Mouse (Mus musculus) left cerebral cortex, adult 2 months (tissue): ENCODE data around the gene Arpc5. TPM values are rescaled to one million over a fixed set of nuclear protein-coding genes. Genes with fewer than 3 reads are reported as not detected.

Experiments used
- DNase-seq, 2 experiments: peaks; one replicate each; pipeline ENCODE4 v3.0.0; 2021 to 2022; ENCODE audit warnings: low spot score in 2 of 2, mixed read lengths in 1 of 2; ENCODE audit errors: extremely low spot score in 1 of 2
- H3K27ac ChIP-seq: fragments of 200-600 bp; 2 replicates; pipeline ENCODE4 v1.8.1; 2022
- H3K4me3 ChIP-seq: fragments of 200-600 bp; 2 replicates; pipeline ENCODE4 v1.8.1; 2022
- CTCF ChIP-seq: fragments of 200-600 bp; IDR thresholded peaks from 2 replicates; pipeline ENCODE4 v1.8.1; 2022; ENCODE audit warnings: antibody characterized with exemption, mild to moderate bottlenecking, moderate library complexity
- intact Hi-C: fragments of 180-260 bp; cut with DNase I; formaldehyde crosslinking; loops from one replicate; pipeline ENCODE4 v1.15.1; 2025
- total RNA-seq, 2 experiments: library from RNA; stranded (reverse); gene quantifications; 2 replicates each; pipeline ENCODE4 v1.2.3; 2021

Arpc5 gene
- total RNA-seq, 2 experiments from 2014 or later, result 89.6 to 94.7 TPM

DNA sequence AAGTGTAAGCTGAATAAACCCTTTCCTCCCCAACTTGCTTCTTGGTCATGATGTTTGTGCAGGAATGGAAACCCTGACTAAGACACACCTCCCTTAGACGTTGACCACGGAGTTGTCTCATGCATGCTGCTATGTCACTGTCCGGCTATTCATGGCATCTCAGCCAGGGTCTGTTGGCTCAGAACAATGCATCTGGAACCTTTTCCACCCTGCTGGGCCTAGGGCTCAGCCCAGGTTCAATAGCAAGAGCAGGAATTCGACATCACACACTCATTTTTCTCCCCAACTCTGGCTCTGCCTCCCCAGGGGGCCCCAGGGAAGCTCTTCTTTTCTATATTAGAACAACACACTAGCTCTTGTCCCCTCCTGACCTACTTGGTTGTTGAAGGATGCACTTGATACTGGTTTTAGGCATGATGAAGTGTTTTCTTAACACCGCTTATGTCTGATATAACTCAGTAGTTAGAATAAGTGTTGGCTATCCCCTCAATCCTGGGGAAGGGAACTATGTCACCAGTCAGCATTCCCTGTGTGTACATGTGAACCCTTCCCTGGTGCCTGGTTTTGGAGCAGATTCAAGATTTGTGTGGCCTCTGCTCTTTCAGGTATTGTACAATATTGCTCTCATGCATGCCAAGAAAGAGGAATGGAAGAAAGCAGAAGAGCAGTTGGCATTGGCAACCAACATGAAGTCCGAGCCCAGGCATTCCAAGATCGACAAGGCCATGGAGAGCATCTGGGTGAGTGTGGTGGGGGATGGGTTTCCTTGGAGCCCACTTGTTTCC is 54.8 kb downstream of the Arpc5 start:
- intact Hi-C loops, result no loop called here
- DNase-seq, result no peak
- Histone ChIP-seq H3K4me3 (no peak overlapping the region), H3K27ac (no peak overlapping the region)
- TF ChIP-seq CTCF, result no peak

GRCm38 (mm10) chr1:152821746-152822145 is 55.4 kb downstream of the Arpc5 start:
- DNase-seq, result no peak
- intact Hi-C loops, result no loop called here
- Histone ChIP-seq H3K27ac (no peak overlapping the region), H3K4me3 (no peak overlapping the region)
- no peak for TF ChIP-seq CTCF

DNA sequence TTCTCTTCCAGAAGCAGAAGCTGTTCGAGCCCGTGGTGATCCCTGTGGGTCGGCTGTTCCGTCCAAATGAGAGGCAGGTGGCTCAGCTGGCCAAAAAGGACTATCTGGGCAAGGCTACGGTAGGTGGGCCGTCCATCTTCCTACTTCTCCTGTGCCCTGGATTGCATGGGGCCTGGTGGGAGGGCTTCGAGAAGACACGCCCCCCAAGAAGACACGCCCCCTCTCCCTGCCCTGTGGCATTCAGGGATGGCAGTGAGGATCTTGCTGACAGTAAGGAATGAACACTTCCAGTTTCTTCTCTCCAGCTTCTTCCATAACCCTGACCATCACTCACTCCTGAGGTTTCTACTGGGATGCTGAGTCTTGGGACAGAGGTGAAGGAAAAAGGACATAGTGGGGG is 57.9 kb downstream of the Arpc5 start:
- Histone ChIP-seq H3K27ac (no peak overlapping the region), H3K4me3 (no peak overlapping the region)
- TF ChIP-seq CTCF, result no peak
- no peak for DNase-seq
- intact Hi-C loops, result no loop called here

Other genes with a start within 250 kb of the Arpc5 start
- not detected for gene Apobec4, start 16.0 kb upstream of the Arpc5 start, total RNA-seq
- gene Rgl1, start 191 bp upstream of the Arpc5 start, total RNA-seq, result 100 to 1,000 TPM; 113 to 132 TPM
- 1 to 10 TPM; 2.6 to 4.1 TPM for gene Ncf2, start 33.7 kb downstream of the Arpc5 start, total RNA-seq
- gene Smg7, start 136.1 kb downstream of the Arpc5 start, total RNA-seq, result 100 to 1,000 TPM in 1 of 2 experiments, 10 to 100 TPM in 1; 99.7 to 108 TPM
- gene Nmnat2, start 188.5 kb downstream of the Arpc5 start, total RNA-seq, result 100 to 1,000 TPM; 167 to 171 TPM